Mouse (Mus musculus) erythroblast, embryonic 14.5 days (primary cell): ENCODE data around the gene Otof. TPM values are rescaled to one million over a fixed set of nuclear protein-coding genes. Genes with fewer than 3 reads are reported as not detected.

Experiments used
- H3K27me3 ChIP-seq: 2 replicates; pipeline ENCODE4 v1.6.1; 2012; ENCODE audit warnings: inconsistent platforms; ENCODE audit not compliant: control insufficient read depth
- H3K36me3 ChIP-seq: 2 replicates; pipeline ENCODE4 v1.6.1; 2012; ENCODE audit warnings: mild to moderate bottlenecking, inconsistent platforms; ENCODE audit not compliant: control insufficient read depth
- H3K4me1 ChIP-seq: 2 replicates; pipeline ENCODE4 v1.6.1; 2012; ENCODE audit warnings: inconsistent platforms; ENCODE audit not compliant: control insufficient read depth
- H3K4me3 ChIP-seq: replicated peaks from 2 replicates; pipeline ENCODE3; 2012; ENCODE audit warnings: moderate library complexity, mild to moderate bottlenecking, inconsistent platforms
- H3K9me3 ChIP-seq: 2 replicates; pipeline ENCODE4 v1.6.1; 2012; ENCODE audit warnings: low read length, inconsistent platforms, mixed read lengths; ENCODE audit not compliant: control insufficient read depth
- GATA1 ChIP-seq: IDR thresholded peaks from 2 replicates; pipeline ENCODE4 v1.6.1; 2012; ENCODE audit warnings: low read length, inconsistent platforms, mixed read lengths
- TAL1 ChIP-seq: IDR thresholded peaks from 3 replicates; pipeline ENCODE4 v1.6.1; 2012; ENCODE audit warnings: low read length, inconsistent platforms, mixed read lengths
- polyA plus RNA-seq: library from polyadenylated mRNA; stranded (reverse); fragments of >175 nt; gene quantifications from 2 replicates; pipeline ENCODE4 v1.2.3, GENCODE M21; 2012

The Otof gene
- polyA plus RNA-seq, 1 experiment: not detected

DNA sequence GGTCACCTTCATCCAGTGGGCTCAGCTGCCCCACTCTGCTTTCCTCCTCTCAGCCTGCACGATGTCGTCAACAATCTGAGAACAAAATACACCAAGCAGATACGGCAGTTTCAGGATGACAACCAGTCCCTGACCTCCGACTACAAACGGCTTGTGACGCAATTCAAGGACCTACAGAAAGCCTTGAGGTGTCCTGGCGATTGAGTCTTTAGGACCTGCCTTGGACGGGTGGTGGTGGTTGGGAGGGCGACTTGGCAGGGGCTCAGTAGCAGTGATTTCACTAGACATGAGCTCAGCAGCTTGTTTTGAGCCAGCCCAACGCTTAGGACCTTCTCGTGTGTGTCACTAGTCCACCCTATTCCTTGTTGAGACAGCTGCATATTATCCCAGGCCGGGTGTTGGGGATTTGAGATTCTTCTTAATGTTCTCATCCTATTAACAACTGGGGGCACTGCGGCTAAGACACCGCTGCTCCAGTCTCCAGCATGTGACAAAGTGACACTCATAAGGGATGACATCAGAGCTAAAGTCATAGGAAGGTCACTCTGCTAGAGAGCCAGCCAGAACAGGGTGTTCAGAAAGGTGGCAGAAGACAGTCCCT is 106.1 kb downstream of the Otof start:
- Histone ChIP-seq H3K36me3 (no peaks in the 10 kb centered on the region), H3K4me1 (no peaks in the 10 kb centered on the region), H3K4me3 (no peak overlapping the region), H3K27me3 (no peaks in the 10 kb centered on the region), H3K9me3 (no peaks in the 10 kb centered on the region)
- no peak for TF ChIP-seq GATA1
- TF ChIP-seq TAL1: no peak

DNA sequence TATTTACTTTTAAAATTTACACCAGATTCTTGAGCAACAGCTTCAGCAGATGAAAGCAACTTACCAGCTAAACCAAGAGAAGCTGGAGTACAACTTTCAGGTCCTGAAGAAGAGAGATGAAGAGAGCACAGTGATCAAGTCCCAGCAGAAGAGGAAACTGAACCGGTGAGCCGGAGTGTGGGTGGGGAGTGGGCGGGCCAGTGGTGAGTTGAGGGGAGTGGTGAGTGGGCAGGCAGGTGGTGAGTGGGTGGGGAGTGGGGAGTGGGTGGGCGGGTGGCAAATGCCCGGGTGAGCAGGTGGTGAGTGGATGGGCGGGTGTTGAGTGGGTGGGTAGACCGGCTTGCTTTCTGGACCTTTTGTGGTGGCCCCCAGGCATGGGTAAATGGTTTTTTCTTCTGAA is 106.6 kb downstream of the Otof start:
- Histone ChIP-seq H3K9me3 (no peaks in the 10 kb centered on the region), H3K4me3 (no peak overlapping the region), H3K4me1 (no peaks in the 10 kb centered on the region), H3K27me3 (no peaks in the 10 kb centered on the region), H3K36me3 (no peaks in the 10 kb centered on the region)
- TF ChIP-seq GATA1: no peak
- no peak for TF ChIP-seq TAL1

DNA sequence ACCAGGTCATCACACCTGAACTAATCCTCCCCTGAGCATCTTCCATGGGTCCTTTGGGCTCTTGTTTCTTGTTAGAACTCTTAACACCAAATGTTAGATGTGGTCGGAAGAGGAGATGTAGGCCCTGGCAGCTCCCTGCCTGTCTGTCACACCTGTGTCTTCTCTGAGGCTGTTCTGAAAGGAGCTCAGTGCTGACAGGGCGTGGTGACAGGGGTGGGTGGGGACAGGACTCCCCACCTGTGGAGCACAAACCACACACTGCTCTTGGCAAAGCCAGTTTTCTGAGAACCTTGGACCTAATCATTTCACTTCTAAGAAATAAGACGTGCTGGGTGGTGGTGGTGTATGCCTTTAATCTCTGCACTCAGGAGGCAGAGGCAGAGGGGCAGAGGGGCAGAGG is 108.1 kb downstream of the Otof start:
- TF ChIP-seq GATA1 (no peak), TAL1 (no peak)
- no peaks in the 10 kb centered on the region for H3K9me3 ChIP-seq
- no peak overlapping the region for H3K4me3 ChIP-seq
- H3K36me3 ChIP-seq: no peaks in the 10 kb centered on the region
- H3K27me3 ChIP-seq: no peaks in the 10 kb centered on the region
- no peaks in the 10 kb centered on the region for H3K4me1 ChIP-seq

DNA sequence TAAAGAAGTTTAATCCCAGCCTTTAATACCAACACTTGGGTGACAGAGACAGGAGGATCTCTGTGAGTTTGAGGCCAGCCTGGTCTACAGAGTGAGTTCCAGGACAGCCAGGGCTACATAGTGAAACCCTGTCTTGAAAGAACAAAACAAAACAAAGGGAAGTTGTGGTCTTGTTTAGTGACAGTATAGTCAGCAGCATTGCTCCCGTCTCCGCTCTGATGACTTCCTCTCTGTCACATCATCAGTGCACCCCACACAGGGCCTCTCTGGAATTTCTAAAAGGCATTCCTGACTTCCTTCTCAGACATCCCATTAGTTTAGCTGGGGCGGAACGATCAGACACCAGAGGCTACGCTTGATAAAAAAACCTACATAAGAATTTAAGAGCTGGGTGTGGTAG is 117.8 kb downstream of the Otof start:
- Histone ChIP-seq H3K9me3 (no peaks in the 10 kb centered on the region), H3K27me3 (peaks cover 27% of the 10 kb centered on the region)
- TF ChIP-seq TAL1 (no peak), GATA1 (no peak)

GRCm38 (mm10) chr5:30343107-30343506 is 118.6 kb downstream of the Otof start:
- Histone ChIP-seq H3K36me3 (no peaks in the 10 kb centered on the region), H3K4me1 (peaks cover 4% of the 10 kb centered on the region), H3K9me3 (no peaks in the 10 kb centered on the region), H3K27me3 (peaks cover 27% of the 10 kb centered on the region), H3K4me3 (no peak overlapping the region)
- TF ChIP-seq GATA1 (peak; percentile 40; the same call in 1 of the 2 replicates), TAL1 (no peak)

More for the DNA sequence above, 117.8 kb downstream of the Otof start:
- Histone ChIP-seq H3K4me1 (peaks cover 4% of the 10 kb centered on the region), H3K36me3 (no peaks in the 10 kb centered on the region), H3K4me3 (no peak overlapping the region)

- Histone ChIP-seq H3K4me1 (peaks cover 4% of the 10 kb centered on the region), H3K9me3 (no peaks in the 10 kb centered on the region), H3K27me3 (peaks cover 27% of the 10 kb centered on the region), H3K36me3 (no peaks in the 10 kb centered on the region), H3K4me3 (no peak overlapping the region)
- no peak for TF ChIP-seq GATA1
- no peak for TF ChIP-seq TAL1
Observed at GRCm38 (mm10) chr5:30342601-30343015, 119.1 kb downstream of the Otof start.

GRCm38 (mm10) chr5:30341601-30342365 is 119.9 kb downstream of the Otof start:
- Histone ChIP-seq H3K9me3 (no peaks in the 10 kb centered on the region), H3K27me3 (peaks cover 27% of the 10 kb centered on the region), H3K36me3 (no peaks in the 10 kb centered on the region), H3K4me3 (no peak overlapping the region), H3K4me1 (peaks cover 4% of the 10 kb centered on the region)
- no peak for TF ChIP-seq GATA1
- TF ChIP-seq TAL1: no peak

GRCm38 (mm10) chr5:30340815-30341214 is 120.9 kb downstream of the Otof start:
- H3K36me3 ChIP-seq: no peaks in the 10 kb centered on the region
- H3K27me3 ChIP-seq: peaks cover 27% of the 10 kb centered on the region
- no peaks in the 10 kb centered on the region for H3K9me3 ChIP-seq
- no peak overlapping the region for H3K4me3 ChIP-seq
- peaks cover 4% of the 10 kb centered on the region for H3K4me1 ChIP-seq
- TF ChIP-seq TAL1 (no peak), GATA1 (no peak)

Other genes with a start within 250 kb of the Otof start
- 0.07 and 0.12 TPM in 2 replicates for gene Selenoi, start 229.4 kb downstream of the Otof start, polyA plus RNA-seq
- not detected in 2 replicates for gene Drc1, start 180.5 kb downstream of the Otof start, polyA plus RNA-seq
- not detected in 2 replicates for gene 1700001C02Rik, start 4.1 kb upstream of the Otof start, polyA plus RNA-seq
- not detected in 2 replicates for gene Cib4, start 83.9 kb upstream of the Otof start, polyA plus RNA-seq
- gene Kcnk3, start 126.2 kb upstream of the Otof start, polyA plus RNA-seq: 0.03 TPM in 1 of 2 replicates, not detected in the other
- gene Slc35f6, start 186.0 kb upstream of the Otof start, polyA plus RNA-seq: 0.45 and 0.55 TPM in 2 replicates
- gene Cenpa, start 204.8 kb upstream of the Otof start, polyA plus RNA-seq: 68.1 and 83.8 TPM in 2 replicates
- 0.01 TPM in 1 of 2 replicates, not detected in the other for gene Dpysl5, start 249.6 kb upstream of the Otof start, polyA plus RNA-seq